Mouse (Mus musculus) kidney, postnatal 25 days (tissue): ENCODE results near the gene Vamp9.
A peak's percentile ranks its signal among the peaks of the same experiment; 100 is the strongest.

Experiments used
- DNase-seq, 2 experiments: peaks; one replicate each; pipeline ENCODE4 v3.0.0; 2021; ENCODE audit warnings: mixed read lengths in 2 of 2

Vamp9 gene

GRCm38 (mm10) chr5:99906181-99906956, at the start of gene Vamp9:
TSS of gene Vamp9 (plus strand) at chr5:99906254.
- peak; percentile 96 to 98 for DNase-seq

- no peak for DNase-seq
Observed at GRCm38 (mm10) chr5:99857106-99857637, 48.9 kb upstream of the Vamp9 start.

DNA sequence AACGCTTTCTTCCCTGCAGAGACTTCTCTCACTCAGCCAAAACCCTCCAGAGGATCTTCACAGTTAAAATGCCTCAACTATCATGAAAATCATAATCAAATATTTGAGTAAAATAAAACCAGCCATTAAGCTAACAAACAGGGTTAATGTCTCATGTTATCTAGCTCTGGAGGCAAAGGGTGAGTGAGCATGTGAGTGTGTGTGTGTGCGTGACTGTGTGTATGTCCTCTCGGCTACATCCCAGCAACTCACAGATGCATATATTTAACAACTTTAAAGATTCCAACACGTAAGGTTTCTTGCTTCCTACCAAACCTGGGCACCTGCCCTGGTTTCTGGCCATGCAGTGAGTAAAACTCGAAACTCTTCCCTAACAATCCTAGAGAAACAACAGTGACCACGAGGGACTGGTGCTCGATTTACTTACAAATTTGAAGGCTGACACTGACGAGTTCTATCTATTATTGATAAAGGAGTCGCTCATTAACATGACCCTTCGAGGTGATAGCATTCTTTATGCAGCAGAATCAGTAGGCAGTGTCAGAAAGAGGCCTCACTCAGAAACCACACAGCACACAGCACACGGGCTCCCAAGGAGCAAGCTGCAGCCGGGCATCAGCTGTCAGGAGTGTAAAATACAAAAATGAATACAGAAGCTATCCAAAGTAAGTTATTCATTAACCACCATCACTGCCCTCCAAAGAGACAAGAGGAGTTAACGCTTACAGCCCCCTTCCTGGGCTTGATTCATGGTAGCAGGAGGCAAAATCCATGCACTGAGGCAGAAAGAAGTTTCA, 46.2 kb upstream of the Vamp9 start:
- no peak for DNase-seq

DNA sequence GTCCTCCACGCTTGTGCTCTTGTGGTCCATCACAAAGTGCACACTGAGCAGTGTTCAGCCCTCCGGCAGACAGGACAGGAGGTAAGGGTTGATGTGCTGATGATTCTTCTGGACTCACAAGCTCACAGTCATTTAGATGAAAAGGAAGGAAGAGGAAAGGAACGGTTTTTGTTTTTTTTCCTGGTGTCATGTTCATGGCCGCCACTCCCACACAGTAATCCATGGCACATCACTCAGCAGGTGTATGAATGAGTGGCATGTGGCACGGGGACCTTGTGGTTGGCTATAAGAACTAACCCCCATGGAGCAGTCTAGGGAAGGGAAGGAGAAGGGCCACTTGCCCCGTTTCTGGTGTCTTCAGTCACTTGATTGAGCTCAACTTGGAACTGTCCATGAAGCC, 44.2 kb upstream of the Vamp9 start:
- no peak for DNase-seq

GRCm38 (mm10) chr5:99863656-99864380, 42.2 kb upstream of the Vamp9 start:
- DNase-seq, result no peak

- DNase-seq, result no peak
Observed at GRCm38 (mm10) chr5:99865779-99866178, 40.3 kb upstream of the Vamp9 start.

GRCm38 (mm10) chr5:99868286-99868685, 37.8 kb upstream of the Vamp9 start:
- no peak for DNase-seq

DNA sequence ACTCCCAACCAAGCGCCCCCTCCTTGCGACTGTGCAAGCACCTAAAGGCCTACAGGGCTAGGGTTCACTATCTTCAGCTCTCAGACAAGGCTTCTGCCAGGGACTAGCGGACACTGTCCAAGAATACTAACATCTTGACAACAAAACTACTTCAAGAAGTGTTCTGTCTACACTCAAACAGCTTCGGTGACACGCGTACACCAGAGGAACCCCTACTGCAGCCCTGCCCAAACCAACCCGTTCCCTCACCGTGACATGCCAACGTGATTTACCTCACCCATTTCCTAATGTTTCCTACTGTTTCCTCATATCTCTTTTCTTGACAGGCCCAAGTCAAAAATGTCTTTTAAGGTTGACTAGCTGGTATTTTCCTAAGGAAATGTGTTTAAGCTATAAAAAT, 37.1 kb upstream of the Vamp9 start:
- DNase-seq, result no peak

DNA sequence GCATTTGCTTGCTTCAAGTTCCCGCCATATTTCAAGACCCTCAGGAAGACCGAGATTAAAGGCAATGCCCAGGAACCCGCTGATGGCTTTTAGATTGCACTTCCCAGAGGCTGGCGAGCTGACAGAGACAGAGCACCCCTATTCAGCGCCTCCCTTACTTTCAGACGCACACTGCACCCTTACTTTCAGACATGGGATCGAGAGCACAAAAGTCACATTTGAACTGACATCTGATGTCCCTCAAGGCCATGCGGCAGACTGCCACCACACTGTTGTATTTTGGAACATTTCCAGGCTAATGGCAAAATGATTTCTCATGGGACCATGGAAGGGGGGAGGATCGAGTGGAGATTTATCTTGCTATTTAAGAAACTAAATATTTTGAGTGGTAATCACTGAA, 28.5 kb upstream of the Vamp9 start:
- DNase-seq, result no peak

DNA sequence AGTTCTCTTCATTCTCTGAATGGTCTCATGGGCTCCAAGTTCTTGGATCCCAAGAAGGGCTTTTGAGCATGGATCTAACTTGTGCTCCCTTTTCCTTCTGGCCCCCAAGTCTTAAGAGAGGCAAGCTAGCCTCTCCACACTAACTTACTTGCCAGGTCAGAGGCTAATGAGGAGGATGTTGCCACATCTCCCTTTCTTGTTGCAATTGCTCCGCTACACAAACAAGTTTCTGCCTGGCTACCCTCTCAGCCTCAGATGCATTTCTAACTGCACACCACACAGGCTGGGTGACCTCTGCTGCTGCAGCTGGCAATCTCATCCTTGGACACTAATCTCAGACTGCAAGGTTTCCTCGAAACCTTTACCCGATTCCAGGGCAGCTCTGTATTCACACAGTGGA, 23.6 kb upstream of the Vamp9 start:
- no peak for DNase-seq

DNA sequence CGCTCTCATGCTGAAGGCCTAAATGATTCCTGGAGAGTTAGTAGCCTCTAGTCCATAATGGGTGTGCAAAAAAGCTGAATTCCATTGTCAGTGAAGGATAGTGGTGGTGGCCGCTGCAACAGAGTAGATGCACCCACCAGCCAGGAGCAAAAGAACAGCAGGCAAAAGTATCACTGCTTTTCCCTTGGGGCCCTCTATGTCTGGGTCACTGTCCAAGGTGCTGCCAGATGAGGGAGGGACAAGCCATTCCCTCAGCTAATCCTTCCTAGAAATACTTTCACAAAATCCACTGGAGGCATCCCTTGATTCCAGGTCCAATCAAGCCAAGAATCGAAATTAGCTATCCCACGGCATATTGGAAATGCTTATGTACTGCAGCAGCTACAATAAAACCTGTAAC, 22.0 kb upstream of the Vamp9 start:
- no peak for DNase-seq

DNA sequence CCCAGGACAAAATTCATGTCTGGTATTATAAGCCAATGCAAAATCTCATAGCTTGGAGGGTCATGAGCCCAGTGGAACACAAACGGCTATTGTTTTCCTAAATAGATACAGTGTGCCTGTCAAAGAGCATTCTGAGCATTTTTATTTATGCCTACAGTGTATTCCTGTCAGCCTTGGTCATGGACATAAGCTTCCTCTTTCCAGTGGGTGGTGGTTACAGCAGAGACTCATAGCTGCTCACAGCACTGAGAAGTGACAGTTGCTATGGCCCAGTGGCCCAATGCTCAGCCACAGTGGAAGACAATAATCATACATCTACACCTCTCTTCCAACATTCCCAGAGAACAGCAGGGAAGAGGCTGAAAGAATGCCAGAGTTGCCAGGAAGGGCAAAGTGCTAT, 18.9 kb upstream of the Vamp9 start:
- DNase-seq, result no peak

GRCm38 (mm10) chr5:99891516-99892441, 14.3 kb upstream of the Vamp9 start:
- DNase-seq, result peak; percentile 52 to 66

- DNase-seq, result peak; percentile 53 to 72
Observed at GRCm38 (mm10) chr5:99900041-99900440, 6.0 kb upstream of the Vamp9 start.

- DNase-seq, result no peak
Observed at GRCm38 (mm10) chr5:99905731-99906130, 323 bp upstream of the Vamp9 start.

GRCm38 (mm10) chr5:99915494-99915893, 9.4 kb downstream of the Vamp9 start:
- DNase-seq, result no peak

- DNase-seq, result no peak
Observed at GRCm38 (mm10) chr5:99922033-99922432, 16.0 kb downstream of the Vamp9 start.

GRCm38 (mm10) chr5:99927951-99928350, 21.9 kb downstream of the Vamp9 start:
- DNase-seq, result peak; percentile 61 to 74

DNA sequence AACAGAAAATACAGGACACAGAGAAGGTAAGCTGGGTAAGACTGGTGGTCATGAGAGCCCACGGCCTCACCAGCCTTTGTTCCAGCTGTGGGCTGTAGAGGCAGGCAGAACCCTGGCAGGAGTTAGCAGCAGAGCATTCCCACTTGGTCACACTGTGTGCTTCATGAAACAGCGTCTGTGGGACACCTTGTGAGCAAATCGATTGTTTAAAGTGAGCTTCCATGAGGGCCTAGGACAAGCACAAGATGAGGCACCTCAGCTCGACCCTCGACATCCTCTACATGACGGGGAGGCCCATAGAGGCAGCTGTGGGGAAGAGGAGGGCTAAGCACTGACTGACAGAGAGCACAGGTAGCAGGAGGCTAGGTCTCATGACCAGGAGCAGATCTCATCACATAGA, 25.9 kb downstream of the Vamp9 start:
- no peak for DNase-seq

GRCm38 (mm10) chr5:99939440-99939839, 33.4 kb downstream of the Vamp9 start:
- no peak for DNase-seq

DNA sequence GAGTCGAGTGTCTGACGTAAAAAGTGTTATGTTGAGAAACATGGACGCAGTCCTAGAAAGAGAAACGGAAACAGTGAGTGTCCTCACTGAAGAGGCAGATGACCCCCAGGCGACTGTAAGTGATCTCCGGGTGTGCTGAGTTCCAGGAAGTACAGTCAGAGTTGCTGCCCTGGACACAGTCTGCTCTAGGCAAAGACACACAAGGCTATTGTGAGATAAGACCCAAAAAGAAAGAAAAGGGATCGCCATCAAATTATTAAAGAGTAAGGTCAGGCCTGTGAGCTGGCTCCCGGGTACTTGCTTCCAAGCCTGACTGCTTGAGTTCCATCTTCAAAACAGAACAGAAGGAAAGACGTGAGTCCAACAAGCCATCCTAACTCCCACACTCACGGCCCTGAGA, 35.2 kb downstream of the Vamp9 start:
- DNase-seq, result no peak
